Mouse (Mus musculus) CD4-positive, CD25-positive, alpha-beta regulatory T cell, adult 4 months (primary cell): ENCODE data around the gene Rab10. TPM values are rescaled to one million over a fixed set of nuclear protein-coding genes. Genes with fewer than 3 reads are reported as not detected.
"Not testable (repeated sequence)": the region's sequence is repeated elsewhere in the genome, so short reads cannot be mapped to it uniquely, and the experiment has no call there.

Experiments
- ATAC-seq: one replicate; pipeline ENCODE4 v1.8.0; 2017
- polyA plus RNA-seq, 2 experiments: library from polyadenylated mRNA; unstranded; fragments of 100-300 nt; shearing (Covaris generic); gene quantifications; one replicate each; pipeline ENCODE4 v1.2.1; 2017

Gene Rab10
- polyA plus RNA-seq, result 10 to 100 TPM; 43.1 to 54.8 TPM

DNA sequence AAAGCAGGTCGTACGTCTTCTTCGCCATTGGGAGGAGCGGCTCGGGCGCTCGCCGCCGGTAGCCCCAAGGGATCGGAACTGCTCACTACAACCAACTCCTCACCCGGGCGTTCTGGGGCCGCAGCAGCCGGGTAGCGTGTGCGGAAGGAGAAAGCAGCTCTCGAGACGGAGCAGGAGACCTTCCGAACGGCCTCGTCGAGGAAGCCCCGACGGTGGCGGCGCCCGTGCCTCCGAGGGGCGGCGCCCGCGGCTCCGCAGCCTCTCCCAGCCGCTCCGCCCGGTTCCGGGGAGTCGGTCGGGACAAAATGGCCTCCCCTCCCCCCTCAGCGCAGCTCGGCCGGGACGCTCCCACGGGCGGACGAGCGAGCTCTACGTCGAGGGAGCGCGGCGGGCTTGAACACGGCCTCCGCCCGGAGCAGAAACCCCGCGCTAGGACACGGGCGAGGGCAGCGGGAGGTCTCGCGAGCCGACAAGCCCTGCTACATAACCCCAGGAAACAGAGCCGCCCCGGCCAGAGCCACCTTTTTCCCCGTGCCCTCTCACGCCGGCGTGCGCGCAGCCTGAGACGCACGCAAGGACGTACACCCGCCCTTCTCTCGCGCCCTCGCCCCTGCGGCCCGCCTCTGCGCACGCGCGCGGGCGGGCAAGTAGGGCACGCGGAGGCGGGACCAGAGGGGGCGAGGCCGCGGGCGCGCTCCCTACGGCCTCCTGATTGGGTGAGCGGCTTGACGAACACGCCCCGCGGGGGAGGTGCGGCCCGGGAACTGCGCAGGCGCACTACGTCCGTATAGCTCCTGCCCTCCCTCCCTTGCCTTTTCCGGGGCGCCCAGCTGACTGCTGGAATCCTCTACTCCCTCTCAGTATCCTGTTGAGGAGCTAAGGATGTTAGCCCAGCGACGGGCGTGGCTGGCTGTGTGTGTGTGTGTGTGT is at the start of gene Rab10:
Gene Rab10 (minus strand): TSS at position 579 of the 930 bp plus-strand sequence.
- peak; percentile 82 for ATAC-seq

GRCm38 (mm10) chr12:3359302-3359701 is 49.5 kb upstream of the Rab10 start:
- peak; percentile 71 for ATAC-seq

DNA sequence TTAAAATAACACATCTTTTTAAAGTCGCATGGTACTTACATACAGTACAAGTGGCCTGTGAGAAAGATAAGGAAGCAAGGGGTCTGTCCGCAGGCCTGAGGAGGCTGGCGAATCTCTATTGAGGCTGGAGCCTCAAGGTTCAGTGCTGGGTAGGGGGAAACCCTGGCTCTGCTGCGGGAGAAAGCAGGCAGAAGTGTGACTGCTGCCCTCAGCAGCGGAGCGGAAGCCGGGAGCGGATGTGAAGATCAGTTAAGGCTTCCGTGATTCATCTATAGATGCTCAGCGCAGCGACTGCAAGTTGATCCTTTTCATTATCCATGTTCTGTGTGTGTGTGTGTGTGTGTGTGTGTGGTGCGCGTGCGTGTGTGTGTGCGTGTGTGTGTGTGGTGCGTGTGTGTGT is 47.1 kb upstream of the Rab10 start:
- ATAC-seq, result peak; percentile 90

DNA sequence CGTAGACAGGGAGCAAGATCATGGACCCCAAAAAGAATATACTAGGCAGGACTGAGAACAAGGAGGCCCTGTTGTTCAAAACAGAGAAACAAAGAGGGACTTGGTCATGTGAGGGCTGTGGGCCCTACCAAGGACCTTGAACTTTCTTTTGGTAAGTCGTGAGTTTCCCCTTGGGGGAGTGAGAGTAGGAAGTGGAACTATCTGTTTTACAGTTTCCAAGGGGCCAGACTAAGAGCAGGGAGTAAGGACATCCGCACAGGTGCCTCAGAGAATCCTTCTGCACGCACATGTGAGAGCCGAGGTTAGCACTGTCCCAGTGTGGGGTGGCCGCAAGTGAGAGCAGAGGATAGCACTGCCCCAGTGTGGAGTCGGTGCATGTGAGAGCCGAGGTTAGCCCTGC is 45.3 kb upstream of the Rab10 start:
- no peak for ATAC-seq

DNA sequence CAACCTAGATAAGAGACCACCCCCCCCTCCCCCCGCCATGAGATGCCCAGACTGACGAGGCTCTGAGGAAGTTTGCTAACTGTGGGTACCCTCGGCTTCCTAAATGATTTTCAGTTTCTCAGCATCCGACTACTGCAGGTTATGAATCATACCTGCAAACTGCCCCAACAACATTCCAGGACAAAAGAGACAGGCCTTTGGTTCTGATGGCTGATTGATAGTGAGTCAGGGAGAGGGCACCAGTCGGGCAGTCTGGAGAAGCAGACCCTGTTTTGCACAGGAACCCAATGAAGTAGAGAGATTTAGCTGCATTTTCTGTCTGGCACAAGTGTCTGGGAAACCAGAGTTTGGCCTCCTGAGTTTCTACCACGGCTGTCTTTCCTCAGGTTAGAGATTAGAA is 42.4 kb upstream of the Rab10 start:
- no peak for ATAC-seq

- ATAC-seq, result no peak
Measured at GRCm38 (mm10) chr12:3350136-3350535, 40.4 kb upstream of the Rab10 start.

GRCm38 (mm10) chr12:3349387-3349786 is 39.6 kb upstream of the Rab10 start:
- ATAC-seq, result peak; percentile 54

DNA sequence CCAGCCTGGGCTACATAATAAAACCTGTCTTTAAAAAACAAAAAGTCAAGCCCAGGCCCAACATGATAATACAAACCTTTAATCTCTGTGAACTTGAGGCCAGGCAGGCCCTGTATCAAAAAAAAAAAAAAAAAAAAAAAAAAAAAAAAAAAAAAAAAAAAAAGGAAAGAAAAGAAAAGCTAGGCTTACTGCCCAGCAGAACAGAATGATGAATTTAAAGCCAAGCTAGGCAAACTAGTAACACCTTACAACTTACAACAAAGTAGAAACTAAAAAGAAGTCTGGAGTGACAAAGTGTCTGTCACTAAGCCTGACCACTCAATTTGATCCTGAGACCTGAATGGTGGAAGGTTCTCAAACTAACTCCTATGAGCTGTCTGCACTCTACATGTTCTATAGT is 37.9 kb upstream of the Rab10 start:
- no peak for ATAC-seq

DNA sequence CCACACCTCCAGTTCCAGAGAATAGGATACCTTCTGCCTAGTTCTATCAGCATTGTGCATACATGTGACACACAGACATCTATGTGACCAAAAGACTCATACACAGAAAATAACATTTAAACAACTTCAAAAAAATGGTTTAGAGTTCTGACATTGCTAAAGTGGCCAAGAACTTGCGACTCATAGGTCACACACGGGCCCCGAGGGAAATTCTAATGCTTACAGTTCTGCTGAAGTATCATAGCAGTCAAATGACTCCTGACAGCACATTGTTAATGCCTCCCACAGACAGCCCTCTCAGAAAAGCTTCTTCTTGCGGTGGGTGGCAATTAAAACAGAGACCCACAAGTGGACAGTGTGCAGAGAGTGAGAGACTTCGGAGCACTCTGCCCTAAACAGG is 35.3 kb upstream of the Rab10 start:
- ATAC-seq, result no peak

- no peak for ATAC-seq
Measured at GRCm38 (mm10) chr12:3344155-3344554, 34.4 kb upstream of the Rab10 start.

DNA sequence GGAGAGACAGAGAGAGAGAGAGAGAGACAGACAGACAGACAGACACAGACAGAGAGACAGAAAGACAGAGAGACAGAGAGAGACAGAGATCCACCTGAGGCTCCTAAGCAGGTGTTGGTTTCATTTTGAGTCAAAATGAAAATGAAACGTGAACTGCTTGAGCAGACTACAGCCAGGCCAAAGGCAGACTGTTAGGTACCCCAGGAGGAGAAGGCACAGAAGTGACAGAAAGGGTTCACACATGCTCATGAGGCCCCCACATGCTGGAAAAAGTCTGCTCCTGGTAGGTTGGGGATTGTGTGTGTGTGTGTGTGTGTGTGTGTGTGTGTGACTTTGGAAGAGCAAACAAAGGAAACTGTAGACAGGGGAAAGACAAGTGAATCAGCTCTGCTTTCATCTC is 29.2 kb upstream of the Rab10 start:
- peak; percentile 99 for ATAC-seq

- ATAC-seq, result no peak
Measured at GRCm38 (mm10) chr12:3329677-3330076, 19.9 kb upstream of the Rab10 start.

- no peak for ATAC-seq
Measured at GRCm38 (mm10) chr12:3325232-3325631, 15.5 kb upstream of the Rab10 start.

- no peak for ATAC-seq
Measured at GRCm38 (mm10) chr12:3323241-3323640, 13.5 kb upstream of the Rab10 start.

DNA sequence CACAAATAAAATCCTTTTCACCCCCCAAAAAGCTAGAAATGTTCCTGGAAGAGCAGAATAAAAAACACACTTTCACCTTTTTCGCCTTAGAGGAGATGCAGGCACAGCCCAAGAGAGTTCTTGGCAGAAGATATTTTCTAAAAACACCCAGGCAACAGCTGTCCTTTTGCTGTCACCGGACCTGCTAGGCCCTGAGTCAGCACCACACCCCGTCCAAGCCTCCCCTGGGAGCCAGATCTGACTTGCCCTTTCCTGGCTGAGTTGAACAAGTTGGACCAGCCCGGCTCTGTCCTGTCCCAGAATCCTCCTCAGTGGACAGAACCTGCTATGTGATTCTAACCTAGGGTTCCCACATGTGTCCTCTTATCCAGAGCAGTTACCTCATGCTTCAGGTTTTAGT is 9.6 kb upstream of the Rab10 start:
- no peak for ATAC-seq

DNA sequence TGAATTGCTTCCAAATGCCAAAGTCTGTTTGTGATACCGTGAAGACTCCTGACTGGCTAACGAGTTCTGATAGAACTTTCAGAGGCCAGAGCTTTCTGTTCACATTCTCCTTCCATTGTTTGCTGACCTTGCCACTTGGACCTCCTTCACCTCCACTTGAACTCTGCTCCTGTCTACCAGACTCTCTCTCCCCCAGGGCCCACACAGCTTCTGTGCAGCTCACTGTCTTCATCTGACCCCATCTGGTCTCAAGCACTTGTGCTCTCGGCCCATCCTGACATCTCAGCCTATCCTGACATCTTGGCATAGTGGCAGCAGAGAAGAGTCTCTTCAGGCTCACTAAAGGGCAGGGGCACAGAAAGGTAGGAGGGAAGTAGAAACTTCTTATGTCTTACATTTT is 7.2 kb upstream of the Rab10 start:
- no peak for ATAC-seq

DNA sequence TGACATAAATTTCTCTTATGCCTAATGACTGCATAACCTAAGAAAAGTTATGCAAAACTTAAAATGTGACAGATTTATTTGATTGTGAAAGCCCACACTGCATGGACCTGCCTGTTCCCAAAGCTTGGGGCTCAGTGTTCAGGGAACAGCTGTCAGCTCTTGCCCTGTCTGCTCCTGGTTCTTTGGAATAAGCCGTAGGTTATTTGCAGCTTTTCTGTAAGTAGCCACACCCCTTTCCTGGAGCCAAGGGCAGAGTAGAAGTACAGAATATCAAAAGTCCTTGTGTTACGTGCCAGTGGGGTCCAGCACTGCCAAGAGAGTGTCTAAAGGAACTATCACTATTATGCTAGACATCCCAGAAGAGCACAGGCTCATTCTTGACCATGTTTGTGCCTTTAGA is 6.3 kb upstream of the Rab10 start:
- no peak for ATAC-seq

- no peak for ATAC-seq
Measured at GRCm38 (mm10) chr12:3312886-3313285, 3.1 kb upstream of the Rab10 start.

DNA sequence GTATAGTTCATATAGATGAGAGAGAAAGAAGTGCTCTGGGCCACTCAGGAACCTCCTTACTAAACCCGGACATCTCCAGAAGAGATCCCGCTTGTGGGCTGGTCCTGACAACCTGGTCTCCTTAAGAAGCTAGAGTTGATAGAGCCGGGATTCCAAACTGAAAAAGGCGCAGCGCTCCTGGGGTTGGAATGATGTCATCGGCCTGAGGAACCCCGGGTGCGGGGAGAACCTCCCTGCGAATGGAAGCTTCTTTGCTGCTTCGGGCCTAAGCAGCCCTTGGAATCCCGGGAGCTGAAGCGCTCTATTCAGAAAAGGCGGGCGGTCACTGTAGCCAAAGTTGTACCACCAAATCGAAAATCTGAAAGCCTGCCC is 538 bp upstream of the Rab10 start:
- peak; percentile 1 for ATAC-seq

- no peak for ATAC-seq
Measured at GRCm38 (mm10) chr12:3308541-3309241, 1.1 kb downstream of the Rab10 start.

GRCm38 (mm10) chr12:3307587-3307986 is 2.2 kb downstream of the Rab10 start:
- ATAC-seq, result no peak

- ATAC-seq, result no peak
Measured at GRCm38 (mm10) chr12:3305238-3305637, 4.5 kb downstream of the Rab10 start.

DNA sequence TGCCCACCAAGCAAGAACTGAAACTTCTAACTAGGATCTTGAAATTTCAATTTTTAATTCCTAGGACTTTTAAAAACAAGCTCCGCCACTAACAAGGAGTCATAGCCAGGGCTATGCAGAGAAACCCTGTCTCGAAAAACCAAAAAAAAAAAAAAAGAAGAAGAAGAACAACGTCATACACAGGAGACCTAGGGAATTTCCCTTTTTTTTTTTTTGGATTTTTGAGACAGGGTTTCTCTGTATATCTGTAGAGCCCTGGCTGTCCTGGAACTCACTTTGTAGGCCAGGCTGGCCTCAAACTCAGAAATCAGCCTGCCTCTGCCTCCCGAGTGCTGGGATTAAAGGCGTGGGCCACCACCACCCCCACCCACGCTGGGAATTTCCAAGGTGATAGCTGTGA is 12.1 kb downstream of the Rab10 start:
- not testable (repeated sequence) for ATAC-seq

DNA sequence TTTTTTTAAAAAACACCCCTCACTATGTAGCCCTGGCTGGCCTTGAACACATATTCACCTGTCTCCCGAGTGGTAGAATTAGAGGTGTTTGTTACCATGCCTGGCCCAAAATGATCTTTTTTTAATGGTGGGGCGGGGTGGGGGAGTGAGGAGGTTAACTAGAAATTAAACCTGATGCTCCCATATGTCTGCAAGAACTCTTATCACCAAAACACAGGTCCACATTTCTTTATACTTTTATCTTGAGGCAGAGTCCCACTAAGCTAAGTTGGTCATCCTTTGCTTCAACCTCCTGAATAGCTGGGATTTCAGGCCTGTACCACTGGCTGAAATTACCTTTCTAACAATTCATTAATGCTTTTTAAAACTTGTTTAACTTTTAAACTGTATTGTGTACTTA is 13.7 kb downstream of the Rab10 start:
- ATAC-seq, result no peak
